Mouse (Mus musculus) hindbrain, embryonic 14.5 days (tissue): ENCODE measurements around the gene Taf9b. TPM values are rescaled to one million over a fixed set of nuclear protein-coding genes. Genes with fewer than 3 reads are reported as not detected.
A peak's percentile ranks its signal among the peaks of the same experiment; 100 is the strongest.
"Not testable (repeated sequence)": the region's sequence is repeated elsewhere in the genome, so short reads cannot be mapped to it uniquely, and the experiment has no call there.

ENCODE experiments used
- ATAC-seq: fragments of 200-750 bp; cut with Nextera tagmentation; 2 replicates; pipeline ENCODE4 v1.8.0; 2017; ENCODE audit warnings: moderate number of reproducible peaks, mild to moderate bottlenecking, moderate TSS enrichment, moderate library complexity; ENCODE audit not compliant: low FRiP score
- DNase-seq: peaks from one replicate; pipeline ENCODE4 v3.0.0-alpha.2; 2015; ENCODE audit warnings: low spot score
- H3K27ac ChIP-seq: fragments of 300-500 bp; sonication (generic); 2 replicates; pipeline ENCODE4 v1.5.1; 2014; ENCODE audit warnings: mild to moderate bottlenecking, moderate library complexity
- H3K27me3 ChIP-seq: fragments of 300-500 bp; sonication (generic); 2 replicates; pipeline ENCODE4 v1.6.1; 2014; ENCODE audit warnings: mild to moderate bottlenecking, low read length, mixed read lengths; ENCODE audit not compliant: control insufficient read depth, insufficient read depth
- H3K36me3 ChIP-seq: fragments of 300-500 bp; sonication (generic); replicated peaks from 2 replicates; pipeline ENCODE4 v1.6.1; 2014; ENCODE audit not compliant: control insufficient read depth, insufficient read depth
- H3K4me1 ChIP-seq: fragments of 300-500 bp; sonication (generic); replicated peaks from 2 replicates; pipeline ENCODE4 v1.6.1; 2014; ENCODE audit warnings: antibody characterized with exemption, low read length, mixed read lengths; ENCODE audit not compliant: control insufficient read depth, insufficient read depth
- H3K4me2 ChIP-seq: fragments of 300-500 bp; sonication (generic); replicated peaks from 2 replicates; pipeline ENCODE4 v1.6.1; 2014; ENCODE audit warnings: mild to moderate bottlenecking, moderate library complexity
- H3K4me3 ChIP-seq: fragments of 300-500 bp; sonication (generic); replicated peaks from 2 replicates; pipeline ENCODE4 v1.5.1; 2014; ENCODE audit warnings: mild to moderate bottlenecking, low read length
- H3K9ac ChIP-seq: fragments of 300-500 bp; sonication (generic); 2 replicates; pipeline ENCODE4 v1.6.1; 2014
- H3K9me3 ChIP-seq: fragments of 300-500 bp; sonication (generic); 2 replicates; pipeline ENCODE4 v1.6.1; 2016; ENCODE audit warnings: low read length; ENCODE audit not compliant: control insufficient read depth
- WGBS: fragments of 180-500 bp; shearing (Covaris S2); extraction: QIAGEN DNeasy Blood & Tissue Kit; methylation state at CpG from one replicate; pipeline ENCODE4 v1.1.7; 2014; 5-methylcytosine and 5-hydroxymethylcytosine counted together
- polyA plus RNA-seq: library from polyadenylated mRNA; unstranded; fragments of >200 nt; fragmentation: Nextera tagmentation; extraction: Ambion mirVana; gene quantifications from 2 replicates; pipeline ENCODE4 v1.2.1, GENCODE M21; 2014

The Taf9b gene
- 21.3 and 23.5 TPM in 2 replicates for polyA plus RNA-seq

DNA sequence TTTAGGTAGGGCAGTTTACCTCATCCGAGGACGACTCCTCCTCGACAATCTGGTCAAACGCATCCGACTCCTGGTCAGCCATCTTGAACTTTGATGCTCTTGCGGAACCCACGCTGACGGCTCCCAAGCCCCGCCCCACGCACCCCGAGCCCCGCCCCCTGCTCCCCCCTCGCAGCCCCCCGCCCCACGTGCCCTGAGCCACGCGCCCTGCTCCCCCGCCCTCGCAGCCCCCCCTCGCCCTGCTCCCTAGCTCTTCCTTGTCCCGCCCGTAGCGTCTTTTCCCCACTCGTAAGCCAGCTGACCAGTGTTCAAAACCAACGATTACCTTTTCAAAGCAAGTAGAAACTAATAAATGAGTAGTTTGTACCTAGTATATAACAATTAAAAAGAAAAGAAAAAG is at the start of gene Taf9b:
Gene Taf9b (minus strand): TSS at position 101 of the 400 bp plus-strand sequence.
- DNase-seq = no peak
- Histone ChIP-seq H3K4me3 (peak within 1 kb of the TSS; percentile 66), H3K27ac (peak within 1 kb of the TSS; percentile 92; the same call in 1 of the 2 replicates), H3K9ac (no peak within 1 kb of the TSS), H3K9me3 (no peaks in the 10 kb centered on the region), H3K27me3 (no peaks in the 10 kb centered on the region), H3K4me1 (no peaks in the 10 kb centered on the region), H3K36me3 (no peaks in the 10 kb centered on the region), H3K4me2 (peak within 1 kb of the TSS; percentile 47)
- no peak for ATAC-seq
- 88% methylated on average over 22 of the region's 25 CpGs for WGBS

DNA sequence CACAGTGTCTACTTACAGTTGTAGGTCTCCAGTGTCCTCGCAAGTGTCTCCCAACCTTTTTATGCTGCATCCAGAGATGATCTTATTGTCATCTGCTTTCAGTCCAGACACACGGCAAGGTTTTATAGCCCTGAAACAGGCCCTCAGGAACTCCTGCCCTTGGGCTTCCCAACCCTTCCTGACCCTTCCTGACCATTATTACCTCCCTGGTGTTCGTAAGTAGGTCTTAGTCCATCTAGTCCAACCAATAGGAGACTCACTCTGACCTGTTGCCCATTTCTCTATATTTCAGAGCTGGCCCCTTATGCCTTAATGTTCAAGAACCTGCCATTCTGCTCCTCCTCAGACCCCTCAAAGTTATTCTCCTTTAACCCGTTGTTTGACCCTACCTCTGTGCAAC is 34.3 kb upstream of the Taf9b start, which contains the start of gene Fnd3c2:
Gene Fnd3c2 (minus strand): TSS at position 101 of the 400 bp plus-strand sequence.
- Histone ChIP-seq H3K4me3 (no peak within 1 kb of the TSS), H3K9me3 (no peaks in the 10 kb centered on the region), H3K27me3 (no peaks in the 10 kb centered on the region), H3K9ac (no peak within 1 kb of the TSS), H3K4me1 (no peaks in the 10 kb centered on the region), H3K4me2 (no peak within 1 kb of the TSS), H3K36me3 (no peaks in the 10 kb centered on the region), H3K27ac (no peak within 1 kb of the TSS)
- no peak for ATAC-seq
- DNase-seq = no peak
- WGBS = 89% methylated on average over 4 of the region's 4 CpGs

DNA sequence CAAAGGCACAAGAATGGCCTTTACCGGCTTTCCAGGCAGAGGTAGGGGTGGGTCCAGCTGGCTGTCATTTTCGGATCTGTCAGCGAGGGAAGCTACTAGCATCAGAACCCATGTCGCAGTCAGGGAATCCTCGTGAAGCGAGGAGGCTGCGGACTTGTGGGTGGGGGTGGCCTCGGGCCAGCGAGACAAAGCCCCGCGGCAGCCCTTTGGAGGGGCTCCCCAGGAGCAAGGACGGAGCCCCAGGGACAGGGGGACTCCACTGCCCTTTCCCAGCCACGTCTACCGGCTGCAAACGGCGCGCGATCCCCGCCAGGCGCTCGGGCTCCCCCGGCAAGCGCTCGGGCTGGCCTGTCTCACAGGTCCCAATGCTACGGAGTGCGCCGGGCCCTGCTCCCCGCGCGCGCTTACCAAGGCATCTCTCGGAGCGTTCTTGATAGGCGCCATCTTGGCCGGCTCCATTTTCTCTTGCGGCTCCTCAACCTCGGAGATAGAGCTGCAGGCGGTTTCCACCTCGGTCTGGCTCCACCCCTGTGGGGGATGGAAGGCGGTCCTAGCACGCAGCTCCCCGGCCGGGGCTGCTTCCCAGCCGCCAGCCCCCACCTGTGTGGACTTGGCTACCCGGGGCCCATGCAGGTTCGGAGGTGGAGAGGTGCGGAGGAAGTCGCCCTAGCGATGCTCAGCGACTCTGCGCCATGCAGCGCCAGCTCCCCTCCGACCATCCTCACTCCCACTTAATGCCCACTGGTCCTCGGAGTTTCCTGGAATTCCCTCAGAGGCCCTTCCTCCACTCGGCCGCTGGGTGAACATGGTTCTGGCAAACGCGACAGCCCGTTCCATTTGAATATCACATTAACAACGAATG is 1.6 kb downstream of the Taf9b start:
- Histone ChIP-seq H3K4me3 (peak overlapping the region; percentile 66), H3K4me2 (peak overlapping the region; percentile 47), H3K36me3 (no peaks in the 10 kb centered on the region), H3K27ac (peak overlapping the region; percentile 92), H3K27me3 (no peaks in the 10 kb centered on the region), H3K4me1 (no peaks in the 10 kb centered on the region), H3K9ac (peak overlapping the region; percentile 84), H3K9me3 (no peaks in the 10 kb centered on the region)
- DNase-seq (peak; percentile 57), ATAC-seq (peak; percentile 96)
- WGBS = 19% methylated on average over 57 of the region's 60 CpGs

DNA sequence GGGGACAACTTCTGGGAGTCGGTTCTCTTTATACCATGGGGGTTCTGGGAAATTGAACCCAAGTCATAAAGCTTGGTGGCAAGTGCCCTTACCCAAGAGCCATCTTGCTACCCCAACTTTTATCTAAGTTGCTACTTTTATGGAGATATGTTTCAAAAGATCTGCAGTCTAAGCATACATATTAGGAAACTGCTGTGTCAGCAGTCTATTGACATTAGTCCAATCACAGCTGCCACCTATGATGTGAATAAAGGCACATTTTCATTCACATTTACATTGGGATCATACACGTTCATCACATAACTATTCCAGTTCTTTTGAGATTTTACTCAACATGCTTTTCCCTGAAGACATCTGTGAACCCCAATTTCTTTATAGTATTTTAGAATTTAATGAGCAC is 11.9 kb downstream of the Taf9b start:
- H3K36me3 ChIP-seq = peaks cover 15% of the 10 kb centered on the region; the same call in 1 of the 2 replicates
- H3K27ac ChIP-seq = no peak overlapping the region
- WGBS = 81% methylated on average over 2 of the region's 2 CpGs
- no peaks in the 10 kb centered on the region for H3K4me1 ChIP-seq
- no peak overlapping the region for H3K4me2 ChIP-seq
- H3K4me3 ChIP-seq = no peak overlapping the region
- no peaks in the 10 kb centered on the region for H3K27me3 ChIP-seq
- no peak for ATAC-seq
- no peak for DNase-seq
- H3K9ac ChIP-seq = no peak overlapping the region
- H3K9me3 ChIP-seq = no peaks in the 10 kb centered on the region

GRCm38 (mm10) chrX:106198904-106199303 is 22.1 kb downstream of the Taf9b start:
- Histone ChIP-seq H3K27me3 (no peaks in the 10 kb centered on the region), H3K9me3 (no peaks in the 10 kb centered on the region), H3K27ac (no peak overlapping the region), H3K4me1 (no peaks in the 10 kb centered on the region), H3K9ac (no peak overlapping the region), H3K4me3 (no peak overlapping the region), H3K4me2 (no peak overlapping the region), H3K36me3 (peaks cover 62% of the 10 kb centered on the region)
- 85% methylated on average over 5 of the region's 5 CpGs for WGBS
- ATAC-seq (no peak), DNase-seq (no peak)

GRCm38 (mm10) chrX:106197308-106197707 is 23.6 kb downstream of the Taf9b start:
- H3K27me3 ChIP-seq = no peaks in the 10 kb centered on the region
- no peak overlapping the region for H3K27ac ChIP-seq
- 74% methylated on average over 5 of the region's 5 CpGs for WGBS
- no peak overlapping the region for H3K9ac ChIP-seq
- H3K36me3 ChIP-seq = peaks cover 58% of the 10 kb centered on the region
- no peaks in the 10 kb centered on the region for H3K9me3 ChIP-seq
- no peak overlapping the region for H3K4me3 ChIP-seq
- no peaks in the 10 kb centered on the region for H3K4me1 ChIP-seq
- no peak overlapping the region for H3K4me2 ChIP-seq
- no peak for ATAC-seq
- DNase-seq = no peak

DNA sequence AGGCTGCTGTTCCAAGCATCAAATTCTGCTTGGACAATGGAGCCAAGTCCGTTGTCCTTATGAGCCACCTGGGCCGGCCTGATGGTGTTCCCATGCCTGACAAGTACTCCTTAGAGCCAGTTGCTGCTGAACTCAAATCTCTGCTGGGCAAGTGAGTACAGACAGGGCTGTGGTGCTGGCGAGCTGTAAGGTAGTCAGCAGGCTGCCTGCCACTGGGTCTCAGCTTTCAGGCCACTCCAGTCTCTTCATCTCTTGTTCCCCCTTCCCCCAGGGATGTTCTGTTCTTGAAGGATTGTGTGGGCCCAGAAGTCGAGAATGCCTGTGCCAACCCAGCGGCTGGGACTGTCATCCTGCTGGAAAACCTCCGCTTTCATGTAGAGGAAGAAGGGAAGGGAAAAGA is 26.6 kb downstream of the Taf9b start:
- H3K4me2 ChIP-seq, H3K27ac ChIP-seq, DNase-seq, ATAC-seq, H3K9ac ChIP-seq, H3K27me3 ChIP-seq, H3K4me3 ChIP-seq, H3K9me3 ChIP-seq, H3K4me1 ChIP-seq: not testable (repeated sequence)
- H3K36me3 ChIP-seq = peaks cover 40% of the 10 kb centered on the region
- WGBS = 87% methylated on average over 6 of the region's 6 CpGs

DNA sequence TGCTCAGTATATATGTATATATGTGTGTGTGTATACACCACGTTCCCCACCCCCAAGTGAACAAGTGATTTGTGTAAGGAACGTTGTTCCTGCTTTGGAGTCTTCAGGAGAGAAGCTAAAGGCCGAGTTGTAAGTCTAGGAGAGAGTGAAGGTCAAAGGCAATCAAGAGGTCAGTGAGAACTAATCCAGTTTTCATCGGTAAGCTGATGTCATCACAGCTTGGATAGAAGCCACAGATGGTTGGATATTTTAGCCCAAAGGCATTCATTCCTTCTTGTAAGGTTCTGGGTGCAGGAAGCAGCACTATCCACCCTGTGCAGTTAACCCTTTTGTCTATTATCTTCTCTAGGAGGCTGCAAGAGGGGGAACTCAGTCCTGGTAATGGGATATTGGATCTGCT is 30.9 kb downstream of the Taf9b start:
- no peak for ATAC-seq
- no peak overlapping the region for H3K9ac ChIP-seq
- DNase-seq = no peak
- H3K4me3 ChIP-seq = no peak overlapping the region
- H3K27ac ChIP-seq = no peak overlapping the region; the same call in 1 of the 2 replicates
- WGBS = 33% methylated on average over 4 of the region's 4 CpGs
- H3K27me3 ChIP-seq = no peaks in the 10 kb centered on the region
- H3K36me3 ChIP-seq = peaks cover 13% of the 10 kb centered on the region
- H3K4me1 ChIP-seq = peaks cover 19% of the 10 kb centered on the region
- H3K4me2 ChIP-seq = peak overlapping the region; percentile 70
- no peaks in the 10 kb centered on the region for H3K9me3 ChIP-seq

DNA sequence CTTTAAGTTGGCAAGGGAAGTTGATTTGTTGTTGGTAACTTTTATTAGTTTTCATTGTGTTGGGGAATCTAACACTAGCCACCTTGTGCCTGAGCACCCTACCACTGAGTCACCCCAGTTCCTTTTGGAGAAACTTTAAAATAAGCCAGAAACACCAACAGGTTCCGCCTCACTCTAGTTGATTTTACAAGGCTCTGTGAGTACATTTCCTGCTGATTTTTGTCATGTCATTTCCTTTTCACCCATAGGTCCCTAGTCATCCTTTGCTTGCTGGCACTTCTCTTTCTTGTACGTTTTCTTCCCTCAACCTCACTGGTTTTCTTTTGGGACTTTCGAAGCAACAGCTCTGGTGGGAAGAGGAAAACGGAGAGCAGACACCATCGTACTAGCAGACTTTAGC is 31.6 kb downstream of the Taf9b start:
- ATAC-seq (no peak), DNase-seq (no peak)
- Histone ChIP-seq H3K9me3 (no peaks in the 10 kb centered on the region), H3K4me3 (peak overlapping the region; percentile 54), H3K27me3 (no peaks in the 10 kb centered on the region), H3K9ac (peak overlapping the region; percentile 17; the same call in 1 of the 2 replicates), H3K27ac (no peak overlapping the region), H3K4me2 (peak overlapping the region; percentile 70), H3K36me3 (peaks cover 5% of the 10 kb centered on the region), H3K4me1 (peaks cover 19% of the 10 kb centered on the region)
- WGBS = 62% methylated on average over 5 of the region's 5 CpGs
